Mouse (Mus musculus): ENCODE data around the gene Dmxl2. TPM values are rescaled to one million over a fixed set of nuclear protein-coding genes. Genes with fewer than 3 reads are reported as not detected.

Gene Dmxl2
- total and polyA plus RNA-seq, 3 experiments = 6.1 to 238 (median 9.1) TPM

- Histone ChIP-seq H3K79me2 (ENCODE audit: control insufficient read depth, insufficient read depth, low read length, poor library complexity) (no peaks in the 10 kb centered on the region), H3K36me3 (ENCODE audit: control insufficient read depth in 1 of 2, insufficient read depth in 2 of 2, low read length in 2 of 2) (no peaks in the 10 kb centered on the region), H3K9ac (ENCODE audit: control insufficient read depth, low read depth, low read length, poor library complexity, severe bottlenecking) (no peak overlapping the region), H3K27ac (ENCODE audit: control insufficient read depth, low read depth, low read length) (no peak overlapping the region), H3K4me1 (ENCODE audit: control insufficient read depth in 1 of 2, insufficient read depth in 2 of 2, low read length in 2 of 2) (no peaks in the 10 kb centered on the region), H3K27me3 (ENCODE audit: control insufficient read depth in 1 of 2, insufficient read depth in 2 of 2, low read length in 2 of 2) (peaks cover 8 to 12% of the 10 kb centered on the region in 2 experiments), H3K4me3 (ENCODE audit: control insufficient read depth in 1 of 2, insufficient read depth in 1 of 2, low read depth in 2 of 2, low read length in 2 of 2) (no peak overlapping the region), H3K9me3 (replicated peaks; ENCODE audit: insufficient read depth, low read length) (no peaks in the 10 kb centered on the region)
- DNase-seq (ENCODE audit: low read depth, low spot score) = no peak
- TF ChIP-seq ELF1 (IDR thresholded peaks at IDR 0.05; ENCODE audit: low read depth, low read length) (no peak), ETS1 (IDR thresholded peaks at IDR 0.05; ENCODE audit: low read depth, low read length) (no peak), MAZ (IDR thresholded peaks at IDR 0.05; ENCODE audit: low read depth, low read length) (no peak), EP300 (IDR thresholded peaks at IDR 0.05; ENCODE audit: low read depth in 1 of 2, low read length in 2 of 2) (no peak), POLR2AphosphoS2 (IDR thresholded peaks at IDR 0.05; ENCODE audit: low read length) (no peak), KAT2A (conservative IDR thresholded peaks at IDR 0.05; ENCODE audit: low read depth, low read length) (no peak), SMC3 (IDR thresholded peaks at IDR 0.05; ENCODE audit: low read depth, low read length) (no peak), POLR2AphosphoS5 (IDR thresholded peaks at IDR 0.05; ENCODE audit: borderline replicate concordance, low read depth, low read length) (no peak), MYC (IDR thresholded peaks at IDR 0.05; ENCODE audit: low read depth, low read length) (no peak), POLR2A (IDR thresholded peaks at IDR 0.05; ENCODE audit: control insufficient read depth in 1 of 2, insufficient read depth in 1 of 2, low read depth in 1 of 2, low read length in 2 of 2, poor library complexity in 1 of 2) (no peak), CHD2 (IDR thresholded peaks at IDR 0.05; ENCODE audit: low read length) (no peak), RAD21 (IDR thresholded peaks at IDR 0.05; ENCODE audit: low read depth, low read length) (no peak), RCOR1 (IDR thresholded peaks at IDR 0.05; ENCODE audit: low read depth, low read length) (no peak), CTCF (IDR thresholded peaks at IDR 0.05 in 2 of 3, conservative IDR thresholded peaks at IDR 0.05 in 1 of 3; ENCODE audit: control insufficient read depth in 1 of 3, insufficient read depth in 1 of 3, low read depth in 2 of 3, low read length in 3 of 3, poor library complexity in 1 of 3, severe bottlenecking in 1 of 3) (no peak), MAFK (IDR thresholded peaks at IDR 0.05; ENCODE audit: borderline replicate concordance, low read depth, low read length) (no peak), NELFE (IDR thresholded peaks at IDR 0.05; ENCODE audit: low read depth, low read length) (no peak), SIN3A (IDR thresholded peaks at IDR 0.05; ENCODE audit: low read length) (no peak), TAL1 (IDR thresholded peaks at IDR 0.05; ENCODE audit: low read length) (no peak)
These were observed 18.9 kb upstream of the Dmxl2 start for GRCm38 (mm10) chr9:54520286-54520685.

DNA sequence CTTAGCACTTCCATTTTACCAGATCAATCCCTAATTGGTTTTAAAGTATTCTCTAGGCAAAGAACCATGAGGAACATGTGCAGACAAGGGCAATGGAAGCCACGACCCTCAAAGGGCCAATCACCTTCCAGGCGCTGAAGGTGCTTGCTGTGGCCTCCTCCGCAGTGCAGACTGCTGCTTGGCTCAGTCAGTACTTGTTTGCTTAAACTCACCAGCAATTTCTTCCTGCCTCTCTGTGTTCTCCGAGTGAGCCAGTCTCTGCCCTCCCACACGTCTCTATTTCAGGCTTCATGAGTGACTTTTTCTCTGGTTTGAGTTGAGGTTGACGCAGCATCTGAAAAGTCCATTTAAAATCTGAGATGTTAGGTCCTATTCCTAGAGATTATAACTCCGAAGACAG is 17.5 kb upstream of the Dmxl2 start:
- H3K27me3 ChIP-seq (ENCODE audit: control insufficient read depth in 1 of 2, insufficient read depth in 2 of 2, low read length in 2 of 2) = peaks cover 7 to 12% of the 10 kb centered on the region in 2 experiments
- no peaks in the 10 kb centered on the region for H3K36me3 ChIP-seq (ENCODE audit: control insufficient read depth in 1 of 2, insufficient read depth in 2 of 2, low read length in 2 of 2)
- no peak overlapping the region for H3K27ac ChIP-seq (ENCODE audit: control insufficient read depth, low read depth, low read length)
- H3K79me2 ChIP-seq (ENCODE audit: control insufficient read depth, insufficient read depth, low read length, poor library complexity) = no peaks in the 10 kb centered on the region
- no peak overlapping the region for H3K4me3 ChIP-seq (ENCODE audit: control insufficient read depth in 1 of 2, insufficient read depth in 1 of 2, low read depth in 2 of 2, low read length in 2 of 2)
- no peak for TF ChIP-seq RAD21 (IDR thresholded peaks at IDR 0.05; ENCODE audit: low read depth, low read length)
- no peak for TF ChIP-seq ZNF384 (IDR thresholded peaks at IDR 0.05; ENCODE audit: low read depth, low read length)
- no peak for TF ChIP-seq MAZ (IDR thresholded peaks at IDR 0.05; ENCODE audit: low read depth, low read length)
- H3K4me1 ChIP-seq (ENCODE audit: control insufficient read depth in 1 of 2, insufficient read depth in 2 of 2, low read length in 2 of 2) = no peaks in the 10 kb centered on the region
- no peak for DNase-seq (ENCODE audit: low read depth, low spot score)
- H3K9me3 ChIP-seq (replicated peaks; ENCODE audit: insufficient read depth, low read length) = no peaks in the 10 kb centered on the region
- no peak overlapping the region for H3K9ac ChIP-seq (ENCODE audit: control insufficient read depth, low read depth, low read length, poor library complexity, severe bottlenecking)

Measured in MEL (cell line).